Mouse (Mus musculus): Measurements from ENCODE around the gene Gm49322.

Gene Gm49322

DNA sequence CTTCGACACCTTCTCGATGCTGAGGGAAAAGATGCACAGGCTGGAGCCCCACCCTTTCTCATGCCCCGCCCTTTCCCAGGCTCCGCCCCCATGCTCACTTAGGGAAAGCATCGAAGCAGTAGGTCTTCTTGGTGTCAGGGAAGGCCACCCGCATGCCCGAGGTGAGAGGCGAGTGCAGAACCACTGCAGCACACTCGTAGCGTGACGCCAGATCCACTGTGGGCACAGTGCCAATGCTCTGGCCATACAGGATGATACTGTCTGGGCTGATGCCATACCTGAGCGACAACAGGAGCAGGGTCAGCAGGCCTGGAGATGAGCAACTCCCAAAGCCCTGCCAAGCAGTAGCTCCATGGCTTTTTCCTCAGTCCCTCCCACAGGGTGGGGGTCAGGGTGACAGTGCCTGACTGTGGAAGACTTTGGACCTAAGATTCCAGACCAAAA, 21.8 kb upstream of the Gm49322 start:
- no peak for DNase-seq (ENCODE audit: low read depth, low spot score)

DNA sequence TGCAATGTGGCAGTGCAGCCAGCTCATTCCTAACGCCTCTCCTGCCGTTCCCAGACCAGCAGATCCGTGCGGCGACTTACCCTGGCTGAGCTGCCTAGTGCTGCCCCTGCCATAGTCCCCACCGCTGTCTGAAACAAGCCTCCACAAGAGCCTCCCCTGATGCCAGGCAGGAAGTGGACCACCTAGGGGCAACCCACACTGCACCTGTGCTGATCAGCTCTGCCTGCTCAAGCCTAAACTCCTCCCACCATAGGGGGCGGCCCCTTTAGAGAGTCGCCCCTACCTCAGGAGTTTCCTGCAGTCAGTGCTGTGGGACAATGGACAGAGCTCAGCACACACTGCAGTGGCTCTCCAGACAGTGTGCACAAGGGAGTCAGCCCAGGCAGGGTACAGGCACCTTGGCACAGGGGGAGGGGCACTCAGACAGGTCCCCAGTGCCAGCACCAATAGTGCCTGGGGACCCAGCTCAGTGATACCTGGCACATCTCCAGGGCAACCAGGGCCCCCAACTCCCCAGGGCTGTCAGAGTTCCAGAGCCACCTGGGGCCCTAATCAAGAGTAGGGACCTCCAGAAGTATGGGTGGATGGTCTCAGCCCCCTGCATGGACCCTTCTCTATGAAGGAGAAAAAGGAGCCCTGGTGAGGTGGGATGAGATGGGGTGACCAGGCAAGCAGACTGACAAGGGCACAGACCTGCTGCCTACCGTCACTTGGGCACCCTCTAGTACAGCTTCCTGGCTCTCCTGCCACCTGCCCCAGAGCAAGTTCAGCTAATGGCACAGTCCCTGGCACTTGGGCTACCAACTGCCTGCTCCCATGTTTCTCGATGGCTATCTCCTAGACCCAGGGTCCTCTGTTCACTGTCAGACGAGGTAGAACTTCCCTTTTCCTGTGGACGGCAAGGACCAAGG, 20.9 kb upstream of the Gm49322 start:
- DNase-seq (ENCODE audit: low read depth, low spot score): no peak

DNA sequence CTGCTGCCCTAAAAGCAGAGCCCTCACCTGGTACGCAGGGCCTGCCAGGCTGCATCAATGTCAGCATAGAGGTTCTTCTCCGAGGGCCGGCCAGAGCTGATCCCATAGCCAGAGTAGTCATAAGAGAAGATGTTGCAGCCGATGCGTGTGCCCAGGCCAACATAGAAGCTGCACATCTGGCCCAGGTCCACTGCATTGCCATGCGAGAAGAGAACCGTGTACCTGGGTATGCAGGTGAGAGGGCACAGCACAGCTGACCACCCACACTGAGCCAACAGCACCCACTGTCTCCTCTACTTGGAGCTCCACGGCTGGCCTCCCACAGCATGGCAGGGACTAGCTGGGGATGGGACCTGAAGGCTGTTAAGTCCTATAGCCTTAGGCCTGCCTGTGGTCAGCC, 20.2 kb upstream of the Gm49322 start:
- DNase-seq (ENCODE audit: low read depth, low spot score): no peak

DNA sequence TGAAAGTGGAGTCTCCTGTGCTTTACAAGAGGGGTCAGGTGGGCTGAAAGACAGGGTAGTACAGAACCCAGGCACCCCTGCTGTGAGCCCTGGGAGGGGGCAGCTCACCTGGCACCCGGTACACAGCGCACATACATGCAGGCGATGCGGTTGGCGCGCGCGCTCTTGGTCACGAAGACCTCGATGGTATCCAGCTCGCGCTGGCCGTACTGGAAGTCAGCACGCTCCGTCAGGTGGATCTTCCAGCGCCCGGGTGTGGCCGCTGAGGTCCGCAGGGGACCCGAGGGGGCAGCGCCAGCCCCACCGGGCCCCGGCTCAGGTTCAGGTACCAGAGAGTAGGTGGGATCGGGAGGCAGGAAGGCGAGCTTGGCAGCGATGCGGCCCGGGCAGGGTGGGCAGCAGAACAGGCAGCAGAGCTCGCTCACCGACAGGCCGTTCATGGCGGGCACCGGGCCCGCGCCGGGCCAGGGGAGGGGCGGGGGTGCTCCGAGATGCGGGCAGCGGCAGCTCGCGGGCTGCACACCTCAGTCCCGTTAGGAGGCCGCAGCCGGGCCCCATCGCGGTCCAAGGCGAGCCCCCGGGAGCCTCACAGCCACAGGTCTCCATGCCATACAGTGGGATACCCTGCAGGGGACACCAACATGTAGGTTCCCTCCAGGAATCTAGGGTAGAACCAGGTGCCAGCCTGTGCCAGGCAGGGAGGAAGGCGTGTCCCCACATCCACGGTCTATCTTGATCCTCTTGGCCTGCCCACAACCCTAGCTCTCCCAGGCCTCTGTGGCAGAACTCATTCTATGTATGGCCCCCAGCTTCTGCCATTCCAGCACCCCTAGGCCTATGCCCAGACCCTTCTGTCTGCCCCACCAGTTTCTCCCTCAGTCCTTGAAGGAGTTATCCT, 19.2 kb upstream of the Gm49322 start:
- DNase-seq (ENCODE audit: low read depth, low spot score): no peak

DNA sequence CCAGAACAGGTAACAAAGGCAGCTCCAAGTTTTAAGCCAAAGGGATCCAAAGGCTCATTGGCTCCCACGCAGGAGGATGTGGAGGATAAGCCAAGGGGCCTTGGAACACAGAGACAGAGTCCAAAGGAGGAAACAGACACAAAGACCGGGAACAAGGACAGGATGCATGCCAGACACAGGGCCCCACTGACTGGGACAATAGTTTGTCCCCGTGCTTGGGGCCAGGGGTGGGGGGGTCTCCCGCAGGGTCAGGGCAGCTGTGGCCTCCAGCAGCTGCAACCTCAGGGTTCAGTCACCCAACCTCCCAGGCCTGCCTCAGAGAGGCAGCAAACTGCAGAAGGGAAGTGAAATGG, 18.5 kb upstream of the Gm49322 start:
- peak; percentile 35 for DNase-seq (ENCODE audit: low read depth, low spot score)

DNA sequence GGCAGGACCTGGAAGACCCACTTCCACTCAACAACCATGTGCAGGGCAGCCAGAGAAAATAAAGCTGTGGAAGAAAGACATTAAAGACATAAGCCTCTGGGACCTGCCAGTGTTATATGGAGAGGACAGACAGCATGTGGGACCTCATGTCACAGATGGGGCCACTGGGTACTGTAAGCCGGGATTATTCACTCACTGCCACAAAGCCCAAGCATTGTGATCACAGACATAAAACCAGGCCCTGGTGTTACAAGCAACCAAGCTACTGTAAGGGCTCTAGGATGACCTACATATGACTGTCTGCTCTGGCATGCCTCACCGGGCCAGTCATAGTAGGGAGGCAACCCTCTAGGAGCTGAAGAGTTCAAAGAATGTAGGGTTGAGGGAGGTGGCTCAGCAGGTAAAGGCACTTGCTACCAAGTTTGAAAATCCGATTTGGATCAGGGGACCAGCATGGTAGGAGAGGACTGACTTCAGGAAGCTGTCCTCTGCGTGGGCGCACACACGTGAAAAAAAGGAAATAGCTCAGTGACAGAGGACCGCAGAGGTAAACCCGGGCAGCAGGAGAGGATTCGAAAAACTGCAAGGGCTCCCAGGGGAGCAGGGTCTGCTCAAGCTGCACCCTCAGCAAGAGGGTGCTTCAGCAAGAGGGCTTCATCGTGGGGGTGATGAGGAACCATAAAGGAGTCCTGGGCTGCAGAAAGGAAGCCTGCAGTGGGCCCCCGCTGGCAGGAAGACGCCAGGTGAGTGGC, 16.5 kb upstream of the Gm49322 start:
- no peak for DNase-seq (ENCODE audit: low read depth, low spot score)

DNA sequence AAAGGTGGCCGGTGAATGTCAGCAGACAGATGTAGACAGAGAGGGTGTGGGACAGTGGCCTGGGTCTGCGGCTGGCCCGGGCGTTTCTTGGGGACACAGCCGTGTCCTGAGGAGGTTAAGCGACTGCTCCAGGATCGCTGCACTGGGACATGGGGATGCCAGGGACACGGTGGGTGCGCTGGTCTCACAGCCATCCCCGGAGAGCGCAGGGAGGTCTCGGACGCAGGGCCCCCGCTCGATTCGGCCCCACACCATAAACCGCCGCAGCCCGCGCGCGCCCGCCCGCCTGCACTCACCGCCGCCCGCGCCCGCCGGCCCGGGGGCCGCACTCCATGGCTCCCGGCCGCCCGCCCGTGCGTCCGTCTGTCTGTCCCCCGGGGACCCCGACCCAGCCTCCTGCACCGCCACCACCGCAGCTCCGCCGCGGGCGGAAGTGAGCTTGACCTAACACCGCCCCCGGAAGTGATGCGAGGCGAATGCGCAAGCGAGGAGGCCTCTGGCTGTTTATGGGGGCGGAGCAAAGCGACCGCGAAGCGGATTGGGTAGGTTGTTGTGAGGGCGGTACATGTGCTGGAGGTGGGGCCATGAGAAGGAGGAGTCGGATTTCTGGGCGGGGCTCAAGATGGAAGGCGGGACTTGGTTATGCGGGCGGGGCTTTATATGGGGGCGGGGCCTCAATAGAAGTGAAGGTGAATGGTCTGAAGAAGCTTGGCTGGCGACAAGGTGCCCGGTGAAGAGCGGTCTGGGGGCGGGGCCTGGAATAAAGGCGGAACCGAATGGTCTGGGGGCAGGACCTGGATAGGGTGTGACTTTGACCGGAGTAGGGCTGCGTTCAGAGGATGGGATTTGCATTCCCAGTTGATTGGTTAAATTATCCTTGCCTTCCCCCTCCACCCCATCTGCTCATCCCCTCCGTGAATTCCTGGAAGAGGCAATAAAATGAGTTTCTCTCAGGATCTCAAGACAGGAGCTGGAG, 15.7 kb upstream of the Gm49322 start, which contains the start of gene Abhd17a:
TSS of gene Abhd17a (minus strand) at position 463 of the 976 bp plus-strand sequence.
- peak; percentile 99 for DNase-seq (ENCODE audit: low read depth, low spot score)

DNA sequence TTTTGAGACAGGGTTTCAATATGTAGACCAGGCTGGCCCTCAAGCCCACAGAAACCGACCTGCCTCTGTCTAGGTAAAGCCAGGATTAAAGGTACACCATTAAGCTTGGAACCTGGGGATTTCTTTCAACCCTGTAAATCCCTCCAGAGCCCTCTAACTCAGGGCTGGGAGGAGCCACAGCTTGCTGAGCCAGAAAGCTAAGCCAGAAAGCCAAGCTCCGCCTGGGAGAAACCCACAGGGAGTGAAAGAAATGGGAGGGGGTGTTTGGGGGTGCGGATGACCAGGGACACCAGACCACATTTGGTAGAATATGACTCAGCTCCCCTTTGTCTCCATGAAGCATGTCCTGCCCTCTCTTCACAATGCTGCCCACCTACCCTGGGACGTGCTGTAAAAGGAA, 9.5 kb upstream of the Gm49322 start:
- no peak for DNase-seq (ENCODE audit: low read depth, low spot score)

DNA sequence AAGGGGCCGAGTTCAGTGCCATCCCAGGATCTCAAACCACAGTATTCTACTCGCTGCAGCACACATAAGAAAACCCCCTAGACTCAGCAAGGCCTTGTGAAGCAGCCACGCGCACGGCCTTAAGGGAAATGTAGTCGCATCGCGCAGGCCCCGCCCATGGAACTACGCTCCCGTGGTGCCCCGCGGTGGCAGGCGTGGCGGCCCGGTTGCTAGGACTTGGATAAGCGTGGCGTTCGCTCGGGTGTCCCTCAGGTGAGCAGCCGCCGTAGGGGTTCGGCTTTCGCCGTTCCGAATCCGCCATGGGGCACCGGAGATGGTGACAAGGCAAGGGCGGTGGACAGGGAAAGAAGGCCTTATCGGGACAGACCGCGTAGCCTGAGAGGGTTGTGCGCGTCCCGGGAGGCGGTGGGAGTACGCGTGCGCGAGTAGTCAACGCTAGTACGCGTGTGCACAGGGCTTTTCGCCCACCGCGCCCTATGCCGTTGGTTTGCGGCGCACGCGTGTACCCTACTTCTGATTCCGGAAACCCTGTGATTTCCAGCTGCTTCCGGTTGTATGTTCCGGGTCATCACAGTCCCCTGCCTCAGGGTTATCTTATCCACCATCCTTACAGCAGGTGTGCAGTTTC, 3.0 kb upstream of the Gm49322 start, which contains the start of the genes Scamp4 and Adat3:
TSS of gene Scamp4 (plus strand) at position 175 of the 628 bp plus-strand sequence.
TSS of gene Adat3 (plus strand) at position 183 of the 628 bp plus-strand sequence.
- peak; percentile 93 for DNase-seq (ENCODE audit: low read depth, low spot score)

DNA sequence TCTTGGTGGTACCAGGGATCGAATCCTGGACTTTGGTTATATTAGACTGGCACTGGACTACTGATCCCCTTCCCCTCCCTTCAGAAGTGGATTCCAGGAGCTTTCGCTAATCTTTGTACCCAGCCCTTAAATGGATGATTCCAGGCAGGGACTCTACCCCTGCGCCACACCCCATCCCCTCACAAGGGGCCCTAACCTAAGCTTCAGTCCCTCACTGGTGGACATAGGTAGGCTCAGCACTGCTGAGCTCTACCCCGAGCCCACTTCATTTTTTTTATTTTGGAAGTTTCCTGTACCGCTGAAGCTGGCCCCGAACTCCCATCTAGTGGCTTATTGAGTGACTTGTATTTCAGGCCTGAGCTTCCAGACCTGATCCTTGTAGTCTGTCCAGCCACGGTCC, 2.5 kb upstream of the Gm49322 start:
- no peak for DNase-seq (ENCODE audit: low read depth, low spot score)

DNA sequence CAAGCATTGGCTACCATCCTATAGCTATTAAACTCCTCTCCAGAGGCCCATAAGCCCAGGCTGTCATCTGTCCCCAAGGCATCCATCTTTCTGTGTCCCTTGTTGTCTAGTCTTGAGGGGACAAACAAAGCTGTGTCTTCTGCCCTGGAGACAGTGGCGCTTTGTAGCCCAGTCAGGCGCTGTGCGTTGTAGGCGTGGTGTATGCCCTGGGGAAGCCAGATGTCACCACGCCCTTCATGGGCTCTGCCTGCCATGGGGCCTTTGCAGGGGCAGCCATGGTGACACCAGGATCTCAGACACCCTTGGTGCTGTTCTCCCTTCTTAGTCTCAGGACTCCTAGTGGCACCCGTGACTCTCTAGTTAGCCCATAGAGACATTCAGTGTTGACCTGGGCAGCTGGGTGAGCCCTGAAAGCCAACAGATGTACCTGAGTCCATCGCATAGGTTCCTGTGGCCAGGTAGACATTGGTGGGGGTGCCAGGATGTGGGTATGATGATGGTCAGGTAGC, 1.8 kb upstream of the Gm49322 start:
- DNase-seq (ENCODE audit: low read depth, low spot score): no peak

DNA sequence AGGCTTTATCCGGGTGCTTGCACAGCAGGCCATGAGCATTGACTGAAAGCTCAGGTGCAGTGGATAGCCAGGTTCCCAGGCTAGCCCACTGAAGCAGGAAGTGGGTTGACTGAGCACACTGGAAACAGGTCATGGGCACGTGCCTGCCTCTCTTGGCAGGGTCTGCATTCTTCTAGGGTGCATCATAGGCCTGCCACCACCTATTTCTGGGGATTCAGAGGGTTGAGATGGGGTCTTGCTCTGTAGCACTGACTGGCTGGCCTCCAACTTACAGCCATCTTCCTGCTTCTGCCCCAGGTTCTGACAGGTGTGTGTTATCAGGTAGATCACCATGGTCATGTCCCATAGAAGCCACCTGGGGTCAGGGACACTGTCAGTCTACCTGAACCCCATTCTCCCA, 833 bp upstream of the Gm49322 start:
- DNase-seq (ENCODE audit: low read depth, low spot score): no peak

DNA sequence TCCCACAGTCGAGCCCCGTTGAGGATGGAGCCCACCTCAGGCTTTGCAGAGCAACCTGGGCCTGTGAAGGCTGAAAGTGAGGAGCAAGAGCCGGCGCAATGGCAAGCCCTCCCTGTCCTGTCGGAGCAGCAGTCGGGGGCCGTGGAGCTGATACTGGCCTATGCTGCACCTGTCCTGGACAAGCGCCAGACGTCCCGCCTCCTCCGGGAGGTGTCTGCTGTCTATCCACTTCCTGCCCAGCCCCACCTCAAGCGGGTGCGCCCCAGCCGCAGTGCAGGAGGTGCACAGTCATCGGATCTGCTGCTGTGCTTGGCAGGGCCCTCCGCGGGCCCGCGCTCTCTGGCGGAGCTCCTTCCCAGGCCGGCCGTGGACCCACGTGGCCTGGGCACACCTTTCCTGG, 485 bp downstream of the Gm49322 start:
- no peak for DNase-seq (ENCODE audit: low read depth, low spot score)

DNA sequence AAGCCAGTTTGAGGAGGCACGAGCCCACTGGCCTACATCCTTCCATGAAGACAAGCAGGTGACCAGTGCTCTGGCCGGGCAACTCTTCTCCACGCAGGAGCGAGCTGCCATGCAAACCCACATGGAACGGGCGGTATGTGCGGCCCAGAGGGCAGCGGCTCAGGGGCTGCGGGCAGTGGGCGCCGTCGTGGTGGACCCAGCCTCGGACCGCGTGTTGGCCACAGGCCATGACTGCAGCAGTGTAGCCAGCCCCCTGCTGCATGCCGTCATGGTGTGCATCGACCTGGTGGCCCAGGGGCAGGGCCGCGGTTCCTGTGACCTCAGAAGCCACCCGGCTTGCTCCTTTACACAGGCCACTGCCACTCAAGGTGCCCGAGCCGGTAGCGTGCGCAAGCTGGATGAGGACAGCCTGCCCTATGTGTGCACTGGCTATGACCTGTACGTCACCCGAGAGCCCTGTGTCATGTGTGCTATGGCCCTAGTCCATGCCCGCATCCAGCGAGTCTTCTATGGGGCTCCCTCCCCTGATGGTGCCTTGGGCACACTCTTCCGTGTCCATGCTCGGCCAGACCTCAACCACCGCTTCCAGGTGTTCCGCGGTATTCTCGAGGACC, 1.0 kb downstream of the Gm49322 start:
- DNase-seq (ENCODE audit: low read depth, low spot score): no peak

DNA sequence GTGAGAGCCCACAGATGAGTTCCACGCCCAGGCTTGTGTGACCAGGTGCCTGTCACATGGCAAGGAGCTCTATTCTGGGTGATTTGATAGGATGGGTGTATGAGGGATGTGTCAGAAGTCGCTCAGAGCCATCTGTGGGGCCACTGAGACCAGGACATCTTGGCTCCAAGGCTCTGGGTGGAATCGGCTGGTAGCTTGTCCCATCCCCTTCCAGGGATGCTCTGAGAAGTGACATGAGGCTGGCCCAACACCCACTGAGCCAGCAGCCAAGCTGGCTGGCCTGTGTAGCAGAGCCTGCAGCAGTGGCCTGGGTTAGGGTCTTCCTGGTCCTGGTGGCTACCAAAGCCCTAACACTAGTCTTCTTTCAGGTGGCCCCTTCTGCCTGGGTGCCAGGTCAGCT, 2.6 kb downstream of the Gm49322 start:
- no peak for DNase-seq (ENCODE audit: low read depth, low spot score)

DNA sequence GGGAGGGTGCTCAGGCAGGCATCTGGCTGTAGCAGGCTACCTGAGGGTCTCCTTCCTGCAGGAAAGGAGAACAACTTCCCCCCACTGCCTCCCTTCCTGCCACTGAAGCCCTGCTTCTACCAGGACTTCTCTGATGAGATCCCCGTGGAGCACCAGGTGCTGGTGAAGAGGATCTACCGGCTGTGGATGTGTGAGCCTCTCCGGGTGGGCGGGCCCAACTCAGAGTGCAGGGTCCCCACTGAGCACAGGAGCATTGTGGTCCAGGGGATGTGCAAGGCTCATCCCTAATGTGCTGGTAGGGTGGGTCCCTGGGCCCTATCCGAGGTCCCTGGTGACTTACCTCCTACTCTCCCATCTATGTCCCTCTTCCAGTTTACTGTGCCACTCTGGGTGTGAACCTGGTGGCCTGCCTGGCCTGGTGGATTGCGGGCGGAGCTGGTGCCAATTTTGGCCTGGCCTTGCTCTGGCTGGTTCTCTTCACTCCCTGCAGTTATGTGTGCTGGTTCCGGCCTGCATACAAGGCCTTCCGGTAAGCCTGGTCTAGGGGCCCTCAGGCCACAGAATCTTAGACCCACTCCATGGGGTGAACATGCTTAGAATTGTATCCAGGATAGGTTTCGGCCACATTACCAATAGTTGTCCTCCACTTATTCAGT, 3.6 kb downstream of the Gm49322 start:
- DNase-seq (ENCODE audit: low read depth, low spot score): no peak

DNA sequence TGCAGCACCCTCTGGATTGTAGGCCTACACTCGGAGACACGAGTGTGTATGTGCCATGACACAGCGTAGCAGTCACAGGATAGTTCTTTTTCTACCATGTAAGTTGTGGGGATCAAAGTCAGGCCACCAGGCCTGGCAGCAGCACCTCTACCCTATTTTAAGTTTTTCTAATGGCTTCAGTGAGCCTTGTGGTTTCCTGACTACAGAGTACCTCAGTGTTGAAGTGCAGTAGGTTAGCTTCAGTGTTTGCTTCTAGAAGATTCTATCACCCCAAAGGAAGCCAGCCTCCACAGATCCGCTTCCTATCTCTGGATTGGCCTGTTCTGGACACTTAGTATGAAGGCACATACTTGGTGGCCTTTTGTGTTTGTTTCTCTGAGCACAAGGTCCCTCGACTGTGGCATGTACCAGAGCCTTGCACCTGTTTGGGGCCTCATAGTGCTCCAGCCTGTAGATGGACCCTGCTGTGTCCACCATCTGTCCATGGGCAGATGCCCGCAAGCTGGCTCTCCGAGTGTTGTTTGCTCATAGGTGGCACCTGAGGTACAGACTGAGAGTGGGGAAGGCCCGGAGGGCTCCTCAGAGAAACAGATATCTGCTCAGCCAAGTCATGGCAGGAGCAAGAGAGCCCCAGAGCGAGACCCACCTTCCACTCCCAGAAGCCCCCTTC, 4.4 kb downstream of the Gm49322 start:
- DNase-seq (ENCODE audit: low read depth, low spot score): no peak

DNA sequence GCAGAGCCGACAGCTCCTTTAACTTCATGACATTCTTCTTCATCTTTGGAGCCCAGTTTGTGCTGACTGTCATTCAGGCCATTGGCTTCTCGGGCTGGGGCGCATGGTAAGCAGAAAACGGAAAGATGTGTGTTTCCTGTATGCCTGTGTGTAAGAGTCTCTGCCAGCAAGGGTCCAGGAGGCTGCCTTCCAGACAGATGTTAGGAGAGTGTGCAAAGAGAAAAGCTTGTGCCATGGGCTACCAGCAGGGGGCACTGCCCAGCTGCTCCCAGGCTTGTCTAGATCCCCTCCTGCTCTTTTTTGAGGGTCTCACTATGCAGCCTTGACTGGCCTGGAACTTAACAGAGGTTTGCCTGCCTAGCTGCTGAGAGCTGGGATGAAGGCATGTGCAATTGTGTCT, 5.2 kb downstream of the Gm49322 start:
- DNase-seq (ENCODE audit: low read depth, low spot score): peak; percentile 71

All from mesoderm, embryonic 11.5 days (tissue).